Mouse (Mus musculus): ENCODE measurements at regions not wholly inside any gene's neighbourhood (a gene's known extent, or its start where the extent isn't known, plus 50 kb on each side); places are given as distances from the start of the nearest gene placed in this dataset.
"Not testable (repeated sequence)": the region's sequence is repeated elsewhere in the genome, so short reads cannot be mapped to it uniquely, and the experiment has no call there.

GRCm38 (mm10) chr6:3911284-3911683 lies 77.4 kb downstream of the Tfpi2 start:
- intact Hi-C loops (cut with DNase I) = loop anchor here (5.0 to 10.0 kb wide), 3 partner anchors 91 to 636 kb away; partner anchors contain the start of genes Bet1 and Gng11
- DNase-seq = no peak

GRCm38 (mm10) chr6:3904704-3905103 lies 84.0 kb downstream of the Tfpi2 start:
- no peak for DNase-seq
- intact Hi-C loops (cut with DNase I) = loop anchor here (5.0 kb wide), 1 partner anchor 283 kb away; no protein-coding TSS in a partner anchor

- intact Hi-C loops (cut with DNase I); DNase-seq: not testable (repeated sequence)
These were observed 111.3 kb upstream of the Calcr start for GRCm38 (mm10) chr6:3875816-3876215.

GRCm38 (mm10) chr6:3874826-3875225 lies 110.3 kb upstream of the Calcr start:
- DNase-seq; intact Hi-C loops (cut with DNase I): not testable (repeated sequence)

GRCm38 (mm10) chr6:3861046-3861445 lies 96.5 kb upstream of the Calcr start:
- intact Hi-C loops (cut with DNase I) = no loop called here
- DNase-seq = no peak

- no peak for DNase-seq
- intact Hi-C loops (cut with DNase I) = no loop called here
These were observed 96.1 kb upstream of the Calcr start for GRCm38 (mm10) chr6:3860587-3860975.

GRCm38 (mm10) chr6:3859942-3860586 lies 95.5 kb upstream of the Calcr start:
- intact Hi-C loops (cut with DNase I) = no loop called here
- DNase-seq = no peak

- intact Hi-C loops (cut with DNase I) = no loop called here
- no peak for DNase-seq
These were observed 85.6 kb upstream of the Calcr start for GRCm38 (mm10) chr6:3850146-3850545.
